Mouse (Mus musculus): ENCODE results near the gene Crlf1. TPM values are rescaled to one million over a fixed set of nuclear protein-coding genes. Genes with fewer than 3 reads are reported as not detected.
"Not testable (repeated sequence)": the region's sequence is repeated elsewhere in the genome, so short reads cannot be mapped to it uniquely, and the experiment has no call there.

The Crlf1 gene
- polyA plus RNA-seq, 1 experiment from 2014 or later = 8.6 TPM

- Histone ChIP-seq H3K4me3 (no peak overlapping the region), H3K9me3 (no peaks in the 10 kb centered on the region), H3K36me3 (peaks cover 8% of the 10 kb centered on the region), H3K27me3 (peaks cover 55% of the 10 kb centered on the region), H3K9ac (no peak overlapping the region), H3K27ac (replicated peaks) (no peak overlapping the region), H3K4me2 (no peak overlapping the region), H3K4me1 (replicated peaks) (peaks cover 51% of the 10 kb centered on the region)
- no peak for ATAC-seq (ENCODE audit: low FRiP score, low read depth)
- 14% methylated on average over 46 of the region's 46 CpGs for WGBS
These were observed 10.2 kb downstream of the Crlf1 start for GRCm38 (mm10) chr8:70503062-70503750.

GRCm38 (mm10) chr8:70504291-70504716 lies 11.3 kb downstream of the Crlf1 start:
- Histone ChIP-seq H3K4me3 (no peak overlapping the region), H3K9me3 (no peaks in the 10 kb centered on the region), H3K36me3 (peaks cover 15% of the 10 kb centered on the region), H3K9ac (0 out of 2 replicates have a peak overlapping the region, but pooled peaks have one; percentile 11), H3K4me2 (0 out of 2 replicates have a peak overlapping the region, but pooled peaks have one; percentile 80), H3K4me1 (replicated peaks) (peaks cover 61% of the 10 kb centered on the region), H3K27me3 (peaks cover 44% of the 10 kb centered on the region), H3K27ac (replicated peaks) (peak overlapping the region; percentile 21; the same call in 1 of the 2 replicates)
- ATAC-seq (ENCODE audit: low FRiP score, low read depth) = no peak
- 36% methylated on average over 16 of the region's 16 CpGs for WGBS

- H3K4me1 ChIP-seq (replicated peaks) = peaks cover 65% of the 10 kb centered on the region
- no peak for ATAC-seq (ENCODE audit: low FRiP score, low read depth)
- H3K9me3 ChIP-seq = no peaks in the 10 kb centered on the region
- peak overlapping the region; percentile 80 for H3K4me2 ChIP-seq
- H3K27me3 ChIP-seq = peaks cover 38% of the 10 kb centered on the region
- WGBS = 73% methylated on average over 3 of the region's 3 CpGs
- H3K27ac ChIP-seq (replicated peaks) = 0 out of 2 replicates have a peak overlapping the region, but pooled peaks have one; percentile 21
- peak overlapping the region; percentile 70; the same call in 1 of the 2 replicates for H3K4me3 ChIP-seq
- H3K9ac ChIP-seq = no peak overlapping the region
- H3K36me3 ChIP-seq = peaks cover 15% of the 10 kb centered on the region
These were observed 11.9 kb downstream of the Crlf1 start for GRCm38 (mm10) chr8:70504851-70505250.

DNA sequence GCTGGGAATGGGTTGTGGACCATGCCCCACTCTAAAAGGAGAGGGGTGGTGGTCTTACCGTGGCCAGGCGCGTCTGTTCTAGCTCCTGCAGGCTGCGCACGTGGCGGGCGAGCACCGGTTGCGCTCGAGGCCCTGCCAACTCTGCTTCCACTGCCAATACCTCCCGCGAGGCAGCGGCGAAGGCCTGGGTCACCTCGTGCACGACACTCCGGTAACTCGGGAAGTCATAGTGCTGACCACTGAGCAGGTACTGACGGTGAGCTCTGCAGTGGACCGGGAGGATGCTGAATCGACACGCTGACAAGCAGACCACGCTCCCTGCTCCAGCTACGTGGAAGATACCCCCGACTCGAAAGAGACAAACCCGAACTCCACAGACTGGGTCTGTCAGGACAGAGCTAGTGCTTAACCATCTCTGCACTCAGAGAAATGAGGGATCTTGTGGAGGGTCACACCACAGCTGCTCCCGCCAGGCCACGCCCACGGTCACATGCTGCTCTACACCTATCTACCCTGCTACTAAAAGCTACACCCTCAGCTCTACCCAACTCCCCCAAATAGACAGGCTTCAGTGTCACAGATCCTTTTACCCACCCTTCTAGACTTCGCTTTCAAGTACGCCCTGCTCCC lies 12.9 kb downstream of the Crlf1 start:
- H3K9me3 ChIP-seq = no peaks in the 10 kb centered on the region
- WGBS = 36% methylated on average over 32 of the region's 32 CpGs
- peaks cover 64% of the 10 kb centered on the region for H3K4me1 ChIP-seq (replicated peaks)
- peak overlapping the region; percentile 70 for H3K4me3 ChIP-seq
- ATAC-seq (ENCODE audit: low FRiP score, low read depth) = peak; percentile 13
- peaks cover 15% of the 10 kb centered on the region for H3K36me3 ChIP-seq
- H3K27me3 ChIP-seq = peaks cover 29% of the 10 kb centered on the region
- peak overlapping the region; percentile 80 for H3K4me2 ChIP-seq
- H3K27ac ChIP-seq (replicated peaks) = peak overlapping the region; percentile 95
- peak overlapping the region; percentile 84 for H3K9ac ChIP-seq

- peak; percentile 86 for ATAC-seq (ENCODE audit: low FRiP score, low read depth)
- H3K27me3 ChIP-seq = peaks cover 23% of the 10 kb centered on the region
- peak within 1 kb of the TSS; percentile 84 for H3K9ac ChIP-seq
- peak within 1 kb of the TSS; percentile 70 for H3K4me3 ChIP-seq
- H3K27ac ChIP-seq (replicated peaks) = peak within 1 kb of the TSS; percentile 95
- peaks cover 65% of the 10 kb centered on the region for H3K4me1 ChIP-seq (replicated peaks)
- no peaks in the 10 kb centered on the region for H3K9me3 ChIP-seq
- H3K4me2 ChIP-seq = peak within 1 kb of the TSS; percentile 80
- WGBS = 3% methylated on average over 40 of the region's 40 CpGs
- peaks cover 15% of the 10 kb centered on the region for H3K36me3 ChIP-seq
These were observed 13.5 kb downstream of the Crlf1 start, which contains the start of gene Rex1bd for GRCm38 (mm10) chr8:70506328-70507026. TSS of gene Rex1bd (minus strand) at chr8:70506752.

DNA sequence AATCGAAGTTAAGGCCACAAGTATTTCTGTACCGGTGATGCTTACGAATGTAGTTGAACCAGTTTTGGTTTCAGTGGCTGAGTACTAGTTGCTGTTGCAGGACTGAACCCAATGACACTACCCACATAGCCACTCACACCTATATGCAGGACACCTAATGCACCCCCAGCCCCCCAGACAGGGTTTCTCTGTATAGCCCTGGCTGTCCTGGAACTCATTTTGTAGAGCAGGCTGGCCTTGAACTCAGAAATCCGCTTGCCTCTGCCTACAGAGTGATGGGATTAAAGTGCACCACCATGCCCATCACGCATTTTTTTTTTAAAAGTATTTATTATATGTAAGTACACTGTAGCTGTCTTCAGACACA lies 14.1 kb downstream of the Crlf1 start:
- Histone ChIP-seq H3K36me3 (peaks cover 15% of the 10 kb centered on the region), H3K9ac (no peak overlapping the region), H3K9me3 (no peaks in the 10 kb centered on the region), H3K4me1 (replicated peaks) (peaks cover 62% of the 10 kb centered on the region), H3K4me3 (peak overlapping the region; percentile 70; the same call in 1 of the 2 replicates), H3K27ac (replicated peaks) (0 out of 2 replicates have a peak overlapping the region, but pooled peaks have one; percentile 95), H3K27me3 (peaks cover 17% of the 10 kb centered on the region), H3K4me2 (peak overlapping the region; percentile 80)
- WGBS = 66% methylated on average over 5 of the region's 5 CpGs
- ATAC-seq (ENCODE audit: low FRiP score, low read depth) = no peak

DNA sequence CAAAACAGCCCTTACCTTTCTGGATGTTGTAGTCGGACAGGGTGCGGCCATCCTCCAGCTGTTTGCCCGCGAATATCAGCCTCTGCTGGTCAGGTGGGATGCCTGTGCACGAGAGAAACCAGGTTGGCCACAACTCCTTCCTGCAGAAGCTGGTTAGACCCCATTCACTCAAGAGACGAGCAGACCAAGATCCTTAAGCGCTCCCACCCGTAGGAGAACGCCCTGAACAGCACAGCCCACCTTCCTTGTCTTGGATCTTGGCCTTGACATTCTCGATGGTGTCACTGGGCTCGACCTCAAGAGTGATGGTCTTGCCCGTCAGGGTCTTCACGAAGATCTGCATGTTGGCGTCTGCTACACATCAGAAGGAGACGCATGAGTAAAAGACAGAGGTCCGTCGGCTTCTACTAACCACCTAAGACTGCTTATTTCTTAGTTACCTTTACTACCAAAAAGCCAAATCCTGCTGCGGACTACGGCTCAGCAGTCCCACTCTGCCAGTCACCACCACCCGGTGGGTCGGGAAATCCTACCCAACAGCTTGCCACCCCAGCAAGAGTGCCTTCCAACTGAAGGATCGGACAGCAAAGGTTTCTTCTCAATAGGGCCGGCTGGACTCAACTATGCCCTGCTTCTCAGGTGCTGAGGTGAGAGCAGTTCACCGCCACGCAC lies 16.5 kb downstream of the Crlf1 start:
- Histone ChIP-seq H3K9me3 (no peaks in the 10 kb centered on the region), H3K27me3 (no peaks in the 10 kb centered on the region), H3K27ac (replicated peaks) (peak overlapping the region; percentile 97; the same call in 1 of the 2 replicates), H3K4me1 (replicated peaks) (peaks cover 44% of the 10 kb centered on the region), H3K4me3 (peak overlapping the region; percentile 89), H3K36me3 (peaks cover 22% of the 10 kb centered on the region), H3K9ac (peak overlapping the region; percentile 95), H3K4me2 (peak overlapping the region; percentile 91)
- no peak for ATAC-seq (ENCODE audit: low FRiP score, low read depth)
- 15% methylated on average over 25 of the region's 25 CpGs for WGBS

GRCm38 (mm10) chr8:70510228-70510915 lies 17.4 kb downstream of the Crlf1 start, which contains the start of gene Uba52:
TSS of gene Uba52 (minus strand) at chr8:70510801.
- peaks cover 22% of the 10 kb centered on the region for H3K36me3 ChIP-seq
- H3K9ac ChIP-seq = peak within 1 kb of the TSS; percentile 95
- no peaks in the 10 kb centered on the region for H3K9me3 ChIP-seq
- peak; percentile 90 for ATAC-seq (ENCODE audit: low FRiP score, low read depth)
- H3K4me1 ChIP-seq (replicated peaks) = peaks cover 34% of the 10 kb centered on the region
- no peaks in the 10 kb centered on the region for H3K27me3 ChIP-seq
- peak within 1 kb of the TSS; percentile 91 for H3K4me2 ChIP-seq
- under 1% methylated on average over 74 of the region's 74 CpGs for WGBS
- peak within 1 kb of the TSS; percentile 97 for H3K27ac ChIP-seq (replicated peaks)
- peak within 1 kb of the TSS; percentile 89 for H3K4me3 ChIP-seq

- WGBS = 85% methylated on average over 6 of the region's 6 CpGs
- H3K4me3 ChIP-seq = peak overlapping the region; percentile 89
- peaks cover 26% of the 10 kb centered on the region for H3K4me1 ChIP-seq (replicated peaks)
- not testable (repeated sequence) for H3K27me3 ChIP-seq; H3K9me3 ChIP-seq; ATAC-seq (ENCODE audit: low FRiP score, low read depth); H3K9ac ChIP-seq
- peaks cover 22% of the 10 kb centered on the region for H3K36me3 ChIP-seq
- H3K27ac ChIP-seq (replicated peaks) = peak overlapping the region; percentile 97
- peak overlapping the region; percentile 91 for H3K4me2 ChIP-seq
These were observed 18.2 kb downstream of the Crlf1 start for GRCm38 (mm10) chr8:70511174-70511573.

DNA sequence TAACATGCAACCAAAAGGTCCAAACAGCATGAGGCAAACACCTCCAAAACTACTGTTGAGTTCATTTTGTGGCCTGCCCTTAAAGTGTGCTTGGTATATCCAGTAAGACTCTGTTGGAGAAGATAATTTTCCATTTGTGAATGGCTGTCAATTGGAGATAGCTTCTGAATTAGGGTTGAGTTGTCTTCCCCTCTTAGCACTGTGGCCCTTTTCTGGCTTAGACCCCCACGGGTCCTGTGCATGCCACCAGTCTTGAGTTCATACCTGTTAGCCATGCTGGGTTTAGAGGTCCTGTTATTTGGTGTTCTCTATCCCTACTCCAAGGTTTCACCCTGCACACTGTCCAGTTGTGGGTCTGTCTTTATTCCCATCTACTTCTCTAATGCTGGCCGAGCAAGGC lies 18.8 kb downstream of the Crlf1 start:
- Histone ChIP-seq H3K36me3 (peaks cover 22% of the 10 kb centered on the region), H3K4me3 (no peak overlapping the region), H3K9me3 (no peaks in the 10 kb centered on the region), H3K27ac (replicated peaks) (no peak overlapping the region), H3K9ac (no peak overlapping the region), H3K27me3 (no peaks in the 10 kb centered on the region), H3K4me2 (no peak overlapping the region), H3K4me1 (replicated peaks) (peaks cover 26% of the 10 kb centered on the region)
- 93% methylated on average over 2 of the region's 2 CpGs for WGBS
- no peak for ATAC-seq (ENCODE audit: low FRiP score, low read depth)
